Mouse (Mus musculus) liver, postnatal 0 days (tissue): Measurements from ENCODE around the gene Zswim1. TPM values are rescaled to one million over a fixed set of nuclear protein-coding genes. Genes with fewer than 3 reads are reported as not detected.
"Not testable (repeated sequence)": the region's sequence is repeated elsewhere in the genome, so short reads cannot be mapped to it uniquely, and the experiment has no call there.

Source experiments
- ATAC-seq: fragments of 200-750 bp; cut with Nextera tagmentation; 2 replicates; pipeline ENCODE4 v1.8.0; 2017; ENCODE audit warnings: mild to moderate bottlenecking, moderate library complexity
- DNase-seq: peaks from one replicate; pipeline ENCODE4 v3.0.0-alpha.2; 2016
- H3K27ac ChIP-seq: fragments of 300-500 bp; sonication (generic); 2 replicates; pipeline ENCODE4 v1.5.1; 2014; ENCODE audit warnings: antibody characterized with exemption, moderate library complexity, mild to moderate bottlenecking, low read depth
- H3K27me3 ChIP-seq: fragments of 300-500 bp; sonication (generic); 2 replicates; pipeline ENCODE4 v1.6.1; 2014; ENCODE audit warnings: low read length, control low read depth, mixed read lengths; ENCODE audit not compliant: insufficient read depth
- H3K36me3 ChIP-seq: fragments of 300-500 bp; sonication (generic); replicated peaks from 2 replicates; pipeline ENCODE4 v1.6.1; 2014; ENCODE audit warnings: mild to moderate bottlenecking, control low read depth, low read length, moderate library complexity, mixed read lengths; ENCODE audit not compliant: insufficient read depth
- H3K4me1 ChIP-seq: fragments of 300-500 bp; sonication (generic); 2 replicates; pipeline ENCODE4 v1.6.1; 2014; ENCODE audit warnings: antibody characterized with exemption, mild to moderate bottlenecking, control low read depth; ENCODE audit not compliant: insufficient read depth
- H3K4me2 ChIP-seq: fragments of 300-500 bp; sonication (generic); 2 replicates; pipeline ENCODE4 v1.6.1; 2014; ENCODE audit warnings: low read depth, mild to moderate bottlenecking, low read length, moderate library complexity, mixed read lengths
- H3K4me3 ChIP-seq: fragments of 300-500 bp; sonication (generic); 2 replicates; pipeline ENCODE4 v1.5.1; 2014; ENCODE audit warnings: low read depth, low read length
- H3K9ac ChIP-seq: fragments of 300-500 bp; sonication (generic); replicated peaks from 2 replicates; pipeline ENCODE4 v1.6.1; 2014; ENCODE audit warnings: mild to moderate bottlenecking, moderate library complexity
- H3K9me3 ChIP-seq: fragments of 300-500 bp; sonication (generic); 2 replicates; pipeline ENCODE4 v1.6.1; 2016; ENCODE audit warnings: mild to moderate bottlenecking, control low read depth, low read length, mixed read lengths
- CTCF ChIP-seq: sonication (generic); IDR thresholded peaks from 2 replicates; pipeline ENCODE4 v1.5.1; 2016; ENCODE audit warnings: antibody characterized with exemption, low read depth
- EP300 ChIP-seq: IDR thresholded peaks from 2 replicates; pipeline ENCODE4 v1.6.1; 2016; ENCODE audit warnings: antibody characterized with exemption, low read depth, mild to moderate bottlenecking
- WGBS: fragments of 180-500 bp; shearing (Covaris S2); extraction: QIAGEN DNeasy Blood & Tissue Kit; methylation state at CpG from one replicate; pipeline ENCODE4 v1.1.7; 2014; ENCODE audit not compliant: insufficient replicate concordance; 5-methylcytosine and 5-hydroxymethylcytosine counted together
- polyA plus RNA-seq: library from polyadenylated mRNA; unstranded; fragments of >200 nt; fragmentation: Nextera tagmentation; extraction: Ambion mirVana; gene quantifications from 2 replicates; pipeline ENCODE4 v1.2.1, GENCODE M21; 2015

The Zswim1 gene
- polyA plus RNA-seq, 1 experiment from 2014 or later, result 3.1 TPM

GRCm38 (mm10) chr2:164859155-164859554, 36.7 kb downstream of the Zswim1 start:
- Histone ChIP-seq H3K4me3 (no peak overlapping the region), H3K4me2 (peak overlapping the region; percentile 47), H3K4me1 (peaks cover 23% of the 10 kb centered on the region), H3K9ac (peak overlapping the region; percentile 19; the same call in 1 of the 2 replicates), H3K27me3 (peaks cover 32% of the 10 kb centered on the region), H3K36me3 (no peaks in the 10 kb centered on the region), H3K9me3 (no peaks in the 10 kb centered on the region), H3K27ac (peak overlapping the region; percentile 85)
- no peak for DNase-seq
- TF ChIP-seq CTCF (no peak), EP300 (no peak)
- WGBS, result 42% methylated on average over 2 of the region's 2 CpGs
- peak; percentile 7; the same call in 1 of the 2 replicates for ATAC-seq

- H3K4me2 ChIP-seq, result peak overlapping the region; percentile 47; the same call in 1 of the 2 replicates
- ATAC-seq (peak; percentile 93), DNase-seq (peak; percentile 61)
- peak overlapping the region; percentile 85 for H3K27ac ChIP-seq
- H3K36me3 ChIP-seq, result no peaks in the 10 kb centered on the region
- WGBS, result 43% methylated on average over 9 of the region's 9 CpGs
- H3K9me3 ChIP-seq, result no peaks in the 10 kb centered on the region
- H3K27me3 ChIP-seq, result peaks cover 27% of the 10 kb centered on the region
- H3K9ac ChIP-seq, result peak overlapping the region; percentile 19; the same call in 1 of the 2 replicates
- H3K4me1 ChIP-seq, result peaks cover 23% of the 10 kb centered on the region
- no peak overlapping the region for H3K4me3 ChIP-seq
- TF ChIP-seq CTCF, result no peak
- TF ChIP-seq EP300, result peak; percentile 30; the same call in 1 of the 2 replicates
These were observed 37.4 kb downstream of the Zswim1 start for GRCm38 (mm10) chr2:164859640-164860432.

- TF ChIP-seq EP300, result no peak
- TF ChIP-seq CTCF, result no peak
- peaks cover 23% of the 10 kb centered on the region for H3K4me1 ChIP-seq
- peaks cover 21% of the 10 kb centered on the region for H3K27me3 ChIP-seq
- no peaks in the 10 kb centered on the region for H3K36me3 ChIP-seq
- H3K4me2 ChIP-seq, result no peak overlapping the region
- DNase-seq (no peak), ATAC-seq (no peak)
- peak overlapping the region; percentile 44; the same call in 1 of the 2 replicates for H3K27ac ChIP-seq
- no peak overlapping the region for H3K4me3 ChIP-seq
- H3K9ac ChIP-seq, result no peak overlapping the region
- WGBS, result 66% methylated on average over 4 of the region's 4 CpGs
- H3K9me3 ChIP-seq, result no peaks in the 10 kb centered on the region
These were observed 38.6 kb downstream of the Zswim1 start for GRCm38 (mm10) chr2:164861094-164861493.

- H3K9me3 ChIP-seq, result no peaks in the 10 kb centered on the region
- H3K4me2 ChIP-seq, result no peak overlapping the region
- no peak for DNase-seq
- H3K4me1 ChIP-seq, result peaks cover 15% of the 10 kb centered on the region
- H3K9ac ChIP-seq, result no peak overlapping the region
- H3K27me3 ChIP-seq, result peaks cover 8% of the 10 kb centered on the region
- no peak for ATAC-seq
- H3K27ac ChIP-seq, result peak overlapping the region; percentile 49; the same call in 1 of the 2 replicates
- TF ChIP-seq EP300, result no peak
- no peak for TF ChIP-seq CTCF
- H3K4me3 ChIP-seq, result no peak overlapping the region
- WGBS, result 34% methylated on average over 9 of the region's 9 CpGs
- H3K36me3 ChIP-seq, result no peaks in the 10 kb centered on the region
These were observed 39.8 kb downstream of the Zswim1 start for GRCm38 (mm10) chr2:164862179-164862861.

GRCm38 (mm10) chr2:164863411-164863810, 40.9 kb downstream of the Zswim1 start:
- WGBS, result 85% methylated on average over 7 of the region's 9 CpGs
- not testable (repeated sequence) for H3K4me3 ChIP-seq, DNase-seq, H3K27ac ChIP-seq, H3K36me3 ChIP-seq, H3K9ac ChIP-seq, H3K9me3 ChIP-seq, H3K27me3 ChIP-seq, H3K4me2 ChIP-seq, ATAC-seq
- peaks cover 13% of the 10 kb centered on the region for H3K4me1 ChIP-seq

- Histone ChIP-seq H3K4me1 (peaks cover 16% of the 10 kb centered on the region), H3K27me3 (no peaks in the 10 kb centered on the region), H3K4me2 (no peak overlapping the region), H3K27ac (no peak overlapping the region), H3K4me3 (no peak overlapping the region), H3K36me3 (no peaks in the 10 kb centered on the region), H3K9ac (no peak overlapping the region), H3K9me3 (no peaks in the 10 kb centered on the region; the same call in 1 of the 2 replicates)
- ATAC-seq, result no peak
- WGBS, result 61% methylated on average over 4 of the region's 4 CpGs
- no peak for DNase-seq
- TF ChIP-seq CTCF (no peak), EP300 (no peak)
These were observed 42.1 kb downstream of the Zswim1 start for GRCm38 (mm10) chr2:164864593-164864992.
